Mouse (Mus musculus) liver, adult 2 months (tissue): ENCODE measurements around the gene Kifc5b. TPM values are rescaled to one million over a fixed set of nuclear protein-coding genes. Genes with fewer than 3 reads are reported as not detected.
A peak's percentile ranks its signal among the peaks of the same experiment; 100 is the strongest.
"Not testable (repeated sequence)": the region's sequence is repeated elsewhere in the genome, so short reads cannot be mapped to it uniquely, and the experiment has no call there.

ENCODE experiments used
- DNase-seq: peaks from one replicate; pipeline ENCODE4 v3.0.0-alpha.2; 2011; ENCODE audit warnings: low read depth, low spot score; ENCODE audit errors: extremely low read depth
- H3K27ac ChIP-seq: fragments of 200-500 bp; replicated peaks from 2 replicates; pipeline ENCODE4 v1.5.1; 2012; ENCODE audit warnings: low read depth, mild to moderate bottlenecking, control low read depth, inconsistent platforms, low read length; ENCODE audit not compliant: insufficient read depth
- H3K27me3 ChIP-seq: fragments of 200-500 bp; 2 replicates; pipeline ENCODE4 v1.6.1; 2012; ENCODE audit warnings: mild to moderate bottlenecking, moderate library complexity, low read length, inconsistent platforms; ENCODE audit not compliant: control insufficient read depth, insufficient read depth
- H3K36me3 ChIP-seq: fragments of 200-500 bp; 2 replicates; pipeline ENCODE4 v1.6.1; 2012; ENCODE audit warnings: low read length, inconsistent platforms; ENCODE audit not compliant: control insufficient read depth, insufficient read depth
- H3K4me1 ChIP-seq: fragments of 200-500 bp; 2 replicates; pipeline ENCODE4 v1.6.1; 2011; ENCODE audit warnings: low read length; ENCODE audit not compliant: control insufficient read depth, insufficient read depth
- H3K4me3 ChIP-seq: fragments of 200-500 bp; 2 replicates; pipeline ENCODE4 v1.5.1; 2011; ENCODE audit warnings: low read depth, mild to moderate bottlenecking, control low read depth, low read length, moderate library complexity; ENCODE audit not compliant: insufficient read depth
- H3K79me2 ChIP-seq: fragments of 200-500 bp; 2 replicates; pipeline ENCODE4 v1.6.1; 2012; ENCODE audit warnings: inconsistent platforms, mild to moderate bottlenecking, low read length, moderate library complexity; ENCODE audit not compliant: control insufficient read depth, insufficient read depth
- H3K9ac ChIP-seq: fragments of 200-500 bp; 2 replicates; pipeline ENCODE4 v1.6.1; 2012; ENCODE audit warnings: low read depth, mild to moderate bottlenecking, control low read depth, inconsistent platforms, low read length
- CTCF ChIP-seq: fragments of 200-500 bp; IDR thresholded peaks from 2 replicates; pipeline ENCODE4 v1.5.1; 2011; ENCODE audit warnings: low read depth, low read length, control low read depth
- POLR2A ChIP-seq: fragments of 200-500 bp; IDR thresholded peaks from 2 replicates; pipeline ENCODE4 v1.6.1; 2011; ENCODE audit warnings: low read length, control low read depth; ENCODE audit not compliant: insufficient read depth; ENCODE audit errors: extremely low read depth
- WGBS: fragments of 180-500 bp; shearing (Covaris S2); methylation state at CpG from one replicate; pipeline ENCODE4 v1.1.7; 2018; 5-methylcytosine and 5-hydroxymethylcytosine counted together
- polyA plus RNA-seq: library from polyadenylated mRNA; depleted of rRNA; stranded (reverse); fragments of >200 nt; gene quantifications from 2 replicates; pipeline ENCODE4 v1.2.3, GENCODE M21; 2012
- total RNA-seq: library from RNA; depleted of rRNA; stranded (reverse); fragments of >200 nt; gene quantifications from 2 replicates; pipeline ENCODE4 v1.2.3, GENCODE M21; 2014

The Kifc5b gene
- total and polyA plus RNA-seq, 2 experiments = 0.45 to 0.55 TPM

GRCm38 (mm10) chr17:26931795-26932194 is 14.9 kb downstream of the Kifc5b start:
- not testable (repeated sequence) for H3K4me1 ChIP-seq, H3K79me2 ChIP-seq, H3K36me3 ChIP-seq, H3K27ac ChIP-seq, H3K9ac ChIP-seq, H3K27me3 ChIP-seq, H3K4me3 ChIP-seq
- DNase-seq = peak; percentile 71
- peak; percentile 77 for TF ChIP-seq CTCF
- 39% methylated on average over 7 of the region's 7 CpGs for WGBS

GRCm38 (mm10) chr17:26932839-26933398 is 16.0 kb downstream of the Kifc5b start, which contains the start of gene Phf1:
Phf1 (plus strand) TSS chr17:26933052.
- DNase-seq = peak; percentile 79
- WGBS = under 1% methylated on average over 41 of the region's 43 CpGs
- H3K27ac ChIP-seq = peak within 1 kb of the TSS; percentile 84

GRCm38 (mm10) chr17:26933419-26933818 is 16.5 kb downstream of the Kifc5b start:
- Histone ChIP-seq H3K27me3 (no peaks in the 10 kb centered on the region), H3K4me3 (peak overlapping the region; percentile 82), H3K27ac (peak overlapping the region; percentile 84), H3K79me2 (peaks cover 9% of the 10 kb centered on the region), H3K36me3 (no peaks in the 10 kb centered on the region), H3K9ac (peak overlapping the region; percentile 91), H3K4me1 (peaks cover 13% of the 10 kb centered on the region)
- 3% methylated on average over 13 of the region's 13 CpGs for WGBS
- no peak for DNase-seq
- TF ChIP-seq POLR2A = no peak

More at GRCm38 (mm10) chr17:26932839-26933398, 16.0 kb downstream of the Kifc5b start, which contains the start of gene Phf1:
- Histone ChIP-seq H3K27me3 (no peaks in the 10 kb centered on the region), H3K36me3 (no peaks in the 10 kb centered on the region), H3K9ac (peak within 1 kb of the TSS; percentile 91), H3K79me2 (peaks cover 9% of the 10 kb centered on the region), H3K4me3 (peak within 1 kb of the TSS; percentile 82), H3K4me1 (peaks cover 8% of the 10 kb centered on the region)
- TF ChIP-seq CTCF = no peak
- peak; percentile 83 for TF ChIP-seq POLR2A

GRCm38 (mm10) chr17:26933885-26934827 is 17.3 kb downstream of the Kifc5b start:
- Histone ChIP-seq H3K36me3 (no peaks in the 10 kb centered on the region), H3K27ac (no peak overlapping the region), H3K79me2 (peaks cover 9% of the 10 kb centered on the region), H3K27me3 (no peaks in the 10 kb centered on the region), H3K4me3 (peak overlapping the region; percentile 82), H3K4me1 (peaks cover 13% of the 10 kb centered on the region), H3K9ac (peak overlapping the region; percentile 91)
- WGBS = 76% methylated on average over 16 of the region's 16 CpGs
- DNase-seq = no peak
- TF ChIP-seq POLR2A = no peak
- no peak for TF ChIP-seq CTCF

GRCm38 (mm10) chr17:26935027-26935426 is 18.1 kb downstream of the Kifc5b start:
- WGBS = 94% methylated on average over 9 of the region's 9 CpGs
- H3K27ac ChIP-seq = no peak overlapping the region
- peaks cover 9% of the 10 kb centered on the region for H3K79me2 ChIP-seq
- H3K9ac ChIP-seq = no peak overlapping the region
- H3K4me1 ChIP-seq = peaks cover 15% of the 10 kb centered on the region
- DNase-seq = no peak
- TF ChIP-seq CTCF (no peak), POLR2A (no peak)
- no peak overlapping the region for H3K4me3 ChIP-seq
- no peaks in the 10 kb centered on the region for H3K36me3 ChIP-seq
- H3K27me3 ChIP-seq = no peaks in the 10 kb centered on the region

GRCm38 (mm10) chr17:26936453-26936852 is 19.6 kb downstream of the Kifc5b start:
- no peak for DNase-seq
- Histone ChIP-seq H3K9ac (no peak overlapping the region), H3K36me3 (no peaks in the 10 kb centered on the region), H3K79me2 (peaks cover 9% of the 10 kb centered on the region), H3K4me3 (no peak overlapping the region), H3K27me3 (no peaks in the 10 kb centered on the region), H3K27ac (no peak overlapping the region), H3K4me1 (peaks cover 16% of the 10 kb centered on the region)
- TF ChIP-seq POLR2A (no peak), CTCF (no peak)
- 88% methylated on average over 12 of the region's 12 CpGs for WGBS
